Mouse (Mus musculus) liver, postnatal 0 days (tissue): ENCODE data around the gene Hecw1. TPM values are rescaled to one million over a fixed set of nuclear protein-coding genes. Genes with fewer than 3 reads are reported as not detected.

Experiments used
- ATAC-seq: fragments of 200-750 bp; cut with Nextera tagmentation; 2 replicates; pipeline ENCODE4 v1.8.0; 2017; ENCODE audit warnings: mild to moderate bottlenecking, moderate library complexity
- DNase-seq: peaks from one replicate; pipeline ENCODE4 v3.0.0-alpha.2; 2016
- H3K27ac ChIP-seq: fragments of 300-500 bp; sonication (generic); 2 replicates; pipeline ENCODE4 v1.5.1; 2014; ENCODE audit warnings: antibody characterized with exemption, moderate library complexity, mild to moderate bottlenecking, low read depth
- H3K27me3 ChIP-seq: fragments of 300-500 bp; sonication (generic); 2 replicates; pipeline ENCODE4 v1.6.1; 2014; ENCODE audit warnings: low read length, control low read depth, mixed read lengths; ENCODE audit not compliant: insufficient read depth
- H3K36me3 ChIP-seq: fragments of 300-500 bp; sonication (generic); replicated peaks from 2 replicates; pipeline ENCODE4 v1.6.1; 2014; ENCODE audit warnings: mild to moderate bottlenecking, control low read depth, low read length, moderate library complexity, mixed read lengths; ENCODE audit not compliant: insufficient read depth
- H3K4me1 ChIP-seq: fragments of 300-500 bp; sonication (generic); 2 replicates; pipeline ENCODE4 v1.6.1; 2014; ENCODE audit warnings: antibody characterized with exemption, mild to moderate bottlenecking, control low read depth; ENCODE audit not compliant: insufficient read depth
- H3K4me2 ChIP-seq: fragments of 300-500 bp; sonication (generic); 2 replicates; pipeline ENCODE4 v1.6.1; 2014; ENCODE audit warnings: low read depth, mild to moderate bottlenecking, low read length, moderate library complexity, mixed read lengths
- H3K4me3 ChIP-seq: fragments of 300-500 bp; sonication (generic); 2 replicates; pipeline ENCODE4 v1.5.1; 2014; ENCODE audit warnings: low read depth, low read length
- H3K9ac ChIP-seq: fragments of 300-500 bp; sonication (generic); replicated peaks from 2 replicates; pipeline ENCODE4 v1.6.1; 2014; ENCODE audit warnings: mild to moderate bottlenecking, moderate library complexity
- H3K9me3 ChIP-seq: fragments of 300-500 bp; sonication (generic); 2 replicates; pipeline ENCODE4 v1.6.1; 2016; ENCODE audit warnings: mild to moderate bottlenecking, control low read depth, low read length, mixed read lengths
- CTCF ChIP-seq: sonication (generic); IDR thresholded peaks from 2 replicates; pipeline ENCODE4 v1.5.1; 2016; ENCODE audit warnings: antibody characterized with exemption, low read depth
- EP300 ChIP-seq: IDR thresholded peaks from 2 replicates; pipeline ENCODE4 v1.6.1; 2016; ENCODE audit warnings: antibody characterized with exemption, low read depth, mild to moderate bottlenecking
- WGBS: fragments of 180-500 bp; shearing (Covaris S2); extraction: QIAGEN DNeasy Blood & Tissue Kit; methylation state at CpG from one replicate; pipeline ENCODE4 v1.1.7; 2014; ENCODE audit not compliant: insufficient replicate concordance; 5-methylcytosine and 5-hydroxymethylcytosine counted together
- polyA plus RNA-seq: library from polyadenylated mRNA; unstranded; fragments of >200 nt; fragmentation: Nextera tagmentation; extraction: Ambion mirVana; gene quantifications from 2 replicates; pipeline ENCODE4 v1.2.1, GENCODE M21; 2015

Gene Hecw1
- polyA plus RNA-seq, 1 experiment from 2014 or later: not detected

- Histone ChIP-seq H3K4me3 (no peak overlapping the region), H3K27ac (no peak overlapping the region), H3K27me3 (no peaks in the 10 kb centered on the region), H3K9ac (no peak overlapping the region), H3K4me1 (no peaks in the 10 kb centered on the region), H3K9me3 (no peaks in the 10 kb centered on the region), H3K36me3 (no peaks in the 10 kb centered on the region), H3K4me2 (no peak overlapping the region)
- no peak for DNase-seq
- WGBS: 84% methylated on average over 6 of the region's 6 CpGs
- TF ChIP-seq CTCF (no peak), EP300 (no peak)
- ATAC-seq: no peak
Measured at GRCm38 (mm10) chr13:14428845-14429553, 94.0 kb downstream of the Hecw1 start.

GRCm38 (mm10) chr13:14424836-14425235 lies 98.2 kb downstream of the Hecw1 start:
- Histone ChIP-seq H3K4me1 (no peaks in the 10 kb centered on the region), H3K4me3 (no peak overlapping the region), H3K9ac (no peak overlapping the region), H3K36me3 (no peaks in the 10 kb centered on the region), H3K9me3 (no peaks in the 10 kb centered on the region), H3K27ac (no peak overlapping the region), H3K27me3 (no peaks in the 10 kb centered on the region), H3K4me2 (no peak overlapping the region)
- TF ChIP-seq CTCF (no peak), EP300 (no peak)
- DNase-seq: no peak
- ATAC-seq: no peak
- 62% methylated on average over 2 of the region's 2 CpGs for WGBS

- 52% methylated on average over 1 of the region's 1 CpGs for WGBS
- H3K4me3 ChIP-seq: no peak overlapping the region
- no peaks in the 10 kb centered on the region for H3K36me3 ChIP-seq
Measured at GRCm38 (mm10) chr13:14413405-14413804, 109.6 kb downstream of the Hecw1 start.

GRCm38 (mm10) chr13:14374470-14374869 lies 148.6 kb downstream of the Hecw1 start:
- ATAC-seq: no peak
- Histone ChIP-seq H3K4me2 (no peak overlapping the region), H3K9me3 (no peaks in the 10 kb centered on the region), H3K9ac (no peak overlapping the region), H3K4me1 (no peaks in the 10 kb centered on the region), H3K27me3 (no peaks in the 10 kb centered on the region), H3K4me3 (no peak overlapping the region), H3K27ac (no peak overlapping the region), H3K36me3 (no peaks in the 10 kb centered on the region)
- TF ChIP-seq EP300 (no peak), CTCF (no peak)
- DNase-seq: no peak

More at GRCm38 (mm10) chr13:14413405-14413804, 109.6 kb downstream of the Hecw1 start:
- ATAC-seq (no peak), DNase-seq (no peak)
- no peaks in the 10 kb centered on the region for H3K27me3 ChIP-seq
- H3K9ac ChIP-seq: no peak overlapping the region
- TF ChIP-seq EP300 (no peak), CTCF (no peak)
- H3K27ac ChIP-seq: no peak overlapping the region
- no peaks in the 10 kb centered on the region for H3K4me1 ChIP-seq
- H3K4me2 ChIP-seq: no peak overlapping the region
- H3K9me3 ChIP-seq: no peaks in the 10 kb centered on the region

- no peak overlapping the region for H3K4me3 ChIP-seq
- no peaks in the 10 kb centered on the region for H3K36me3 ChIP-seq
- ATAC-seq (no peak), DNase-seq (no peak)
- WGBS: 71% methylated on average over 3 of the region's 3 CpGs
- no peaks in the 10 kb centered on the region for H3K27me3 ChIP-seq
- H3K9me3 ChIP-seq: no peaks in the 10 kb centered on the region
- TF ChIP-seq EP300: no peak
- TF ChIP-seq CTCF: no peak
- H3K4me2 ChIP-seq: no peak overlapping the region
- H3K27ac ChIP-seq: no peak overlapping the region
- no peaks in the 10 kb centered on the region for H3K4me1 ChIP-seq
- H3K9ac ChIP-seq: no peak overlapping the region
Measured at GRCm38 (mm10) chr13:14365546-14365945, 157.5 kb downstream of the Hecw1 start.

GRCm38 (mm10) chr13:14327252-14327651 lies 195.8 kb downstream of the Hecw1 start:
- Histone ChIP-seq H3K9me3 (no peaks in the 10 kb centered on the region), H3K4me1 (no peaks in the 10 kb centered on the region), H3K4me2 (no peak overlapping the region), H3K27ac (no peak overlapping the region), H3K4me3 (no peak overlapping the region), H3K9ac (no peak overlapping the region), H3K36me3 (no peaks in the 10 kb centered on the region), H3K27me3 (no peaks in the 10 kb centered on the region)
- no peak for DNase-seq
- 83% methylated on average over 1 of the region's 1 CpGs for WGBS
- no peak for TF ChIP-seq CTCF
- TF ChIP-seq EP300: no peak
- no peak for ATAC-seq
